Mouse (Mus musculus) layer of hippocampus, adult 9-11 months (tissue): ENCODE results near the gene Apeh.

ENCODE experiments used
- DNase-seq: peaks from one replicate; pipeline ENCODE4 v3.0.0; 2022

The Apeh gene

GRCm38 (mm10) chr9:108119891-108120411 is 25.5 kb upstream of the Apeh start:
- no peak for DNase-seq

DNA sequence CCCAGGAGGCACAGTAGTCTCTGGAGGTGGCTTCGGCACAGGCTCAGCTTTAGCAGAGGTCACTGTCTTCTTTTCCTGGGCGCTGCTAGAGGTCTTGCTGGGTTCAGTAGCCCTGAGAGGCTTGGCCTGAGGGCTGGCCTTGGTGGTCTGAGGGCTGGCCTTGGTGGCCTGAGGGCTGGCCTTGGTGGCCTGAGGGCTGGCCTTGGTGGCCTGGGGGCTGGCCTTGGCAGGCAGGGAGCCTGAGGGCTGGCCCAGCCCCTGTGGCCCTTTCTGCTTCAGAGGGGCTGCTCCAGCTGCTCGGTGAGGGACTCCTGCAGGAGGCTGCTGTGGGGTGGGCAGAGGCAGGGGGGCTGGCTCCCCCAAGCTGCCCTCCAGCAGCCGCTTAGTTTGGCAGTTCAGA is 22.7 kb upstream of the Apeh start:
- DNase-seq = no peak

DNA sequence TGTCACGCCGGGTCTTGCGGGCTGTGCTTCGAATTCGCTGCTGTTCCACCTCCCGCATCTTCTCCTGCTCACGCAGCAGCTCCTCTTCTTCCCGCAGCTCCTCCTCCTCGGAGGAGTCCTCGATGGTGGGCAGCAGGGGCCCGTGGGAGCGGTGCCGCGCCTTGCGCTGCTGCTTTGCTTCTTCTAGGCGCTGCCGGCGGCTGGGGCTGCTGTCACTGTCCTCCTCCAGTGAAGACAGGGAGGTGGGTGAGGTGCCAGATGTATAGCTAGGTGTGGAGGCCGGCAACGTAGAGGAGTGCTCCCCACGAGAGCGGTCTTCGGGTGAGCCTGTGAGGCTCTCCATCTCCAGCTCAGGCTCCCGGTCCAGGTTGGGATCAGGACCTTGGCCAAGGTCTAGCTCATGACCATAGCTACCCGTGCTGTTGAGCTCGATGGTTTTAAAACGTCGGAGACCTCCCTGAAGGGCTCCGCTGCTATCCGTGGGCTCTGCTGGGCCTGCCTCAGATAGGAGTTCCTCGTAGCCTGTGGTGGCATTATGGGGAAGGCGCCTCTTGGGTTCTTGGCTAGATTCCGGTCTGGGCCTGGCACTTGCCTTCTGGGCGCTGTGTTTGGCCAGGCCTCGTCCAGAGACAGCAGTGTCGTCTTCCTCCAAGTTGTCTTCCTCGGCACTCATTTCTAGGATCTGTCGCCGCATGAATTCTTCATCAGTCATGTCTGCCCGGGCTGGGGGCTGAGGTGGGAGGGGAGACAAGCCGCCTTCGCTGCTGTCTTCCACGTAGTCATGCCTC is 21.1 kb upstream of the Apeh start:
- no peak for DNase-seq

DNA sequence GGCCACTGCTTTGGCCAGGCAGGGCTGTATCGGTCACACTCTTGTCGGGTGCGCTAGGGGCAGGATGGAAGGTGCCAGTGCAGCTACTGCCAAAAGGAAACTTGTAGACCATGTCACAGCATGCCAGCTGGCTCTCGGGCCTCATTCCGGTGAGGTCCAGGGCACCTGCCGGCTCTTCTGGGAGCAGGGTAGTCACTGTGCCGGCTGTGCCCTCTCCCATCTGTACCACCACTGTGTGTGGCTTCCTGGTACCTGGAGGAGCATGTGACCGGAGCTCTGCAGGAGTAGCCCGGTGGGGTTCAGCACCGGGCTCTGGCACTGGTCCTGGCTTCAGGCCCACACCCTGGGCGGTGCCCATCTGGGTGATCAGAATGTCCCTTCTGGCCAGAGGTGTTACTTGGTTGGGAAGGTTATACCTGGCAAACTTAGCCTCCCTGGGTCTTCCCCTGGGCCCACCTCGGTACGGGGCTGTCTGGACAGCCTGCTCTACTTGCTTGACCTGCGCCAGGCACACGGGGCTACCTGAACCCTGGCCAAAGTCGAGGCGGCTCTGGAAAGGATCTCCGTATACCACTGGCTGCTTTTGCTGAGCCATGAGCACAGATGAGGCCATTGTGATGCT is 18.4 kb upstream of the Apeh start:
- no peak for DNase-seq

GRCm38 (mm10) chr9:108111593-108112121 is 17.3 kb upstream of the Apeh start:
- DNase-seq = no peak

DNA sequence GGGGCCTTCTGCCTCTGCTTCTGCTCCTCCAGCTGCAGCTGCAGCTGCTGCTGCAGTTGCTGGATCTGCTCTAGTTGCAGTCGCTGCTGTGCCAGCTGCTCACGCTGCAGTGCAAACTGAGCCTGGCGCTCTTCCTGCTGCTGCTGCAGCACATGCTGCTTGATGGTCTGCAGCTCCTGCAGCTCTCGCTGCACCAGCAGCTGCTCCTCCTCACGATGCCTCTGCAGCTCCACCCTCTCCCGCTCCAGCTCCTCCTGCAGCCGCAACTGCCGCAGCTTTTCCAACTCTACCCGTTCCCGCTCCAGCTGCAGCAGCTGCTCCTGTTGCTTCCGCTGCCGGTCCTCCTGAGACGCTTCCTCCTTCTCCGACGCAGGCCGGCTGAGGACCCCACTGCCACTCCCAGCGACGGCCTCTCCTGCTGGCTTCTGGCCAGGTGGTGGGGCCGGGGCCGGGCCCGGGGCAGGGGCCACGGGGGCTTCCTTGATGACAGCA is 16.7 kb upstream of the Apeh start:
- DNase-seq = no peak

GRCm38 (mm10) chr9:108110160-108110559 is 15.8 kb upstream of the Apeh start:
- no peak for DNase-seq

GRCm38 (mm10) chr9:108107867-108108266 is 13.5 kb upstream of the Apeh start:
- no peak for DNase-seq

DNA sequence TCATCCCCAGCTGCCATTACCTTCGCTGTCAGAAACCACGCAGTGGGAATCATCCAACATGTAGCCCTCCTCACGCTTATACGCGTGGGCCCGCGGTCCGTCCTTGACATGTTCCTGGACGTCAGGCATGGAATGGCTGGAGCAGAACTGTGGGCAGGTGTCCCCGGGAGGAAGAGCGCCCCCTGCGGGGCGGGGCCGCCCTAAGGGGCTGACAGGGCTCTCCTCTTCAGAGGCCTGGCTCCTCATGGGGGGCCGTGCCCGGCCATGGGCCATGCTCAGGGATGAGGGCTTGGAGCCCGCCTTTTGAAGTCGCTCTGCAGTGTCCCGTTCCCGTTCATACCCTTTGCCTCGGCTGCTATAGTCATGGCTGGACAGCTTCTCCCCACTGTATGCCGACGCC is 11.7 kb upstream of the Apeh start:
- DNase-seq = no peak

DNA sequence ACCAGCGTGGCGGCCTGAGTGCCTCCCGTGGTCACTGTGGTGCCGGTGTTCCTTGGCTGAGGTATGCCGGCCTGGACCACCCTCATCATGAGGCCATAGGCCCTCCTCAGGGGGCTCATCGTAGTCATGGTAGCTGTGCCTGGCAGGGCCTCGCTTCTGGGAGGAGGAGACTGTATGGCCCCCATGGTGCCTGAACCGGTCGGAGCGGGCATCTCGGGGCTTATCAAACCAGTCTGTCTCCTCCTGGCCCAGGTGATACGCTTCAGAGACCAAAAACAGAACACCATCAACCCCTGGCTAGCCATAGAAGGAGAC is 11.1 kb upstream of the Apeh start:
- DNase-seq = no peak

DNA sequence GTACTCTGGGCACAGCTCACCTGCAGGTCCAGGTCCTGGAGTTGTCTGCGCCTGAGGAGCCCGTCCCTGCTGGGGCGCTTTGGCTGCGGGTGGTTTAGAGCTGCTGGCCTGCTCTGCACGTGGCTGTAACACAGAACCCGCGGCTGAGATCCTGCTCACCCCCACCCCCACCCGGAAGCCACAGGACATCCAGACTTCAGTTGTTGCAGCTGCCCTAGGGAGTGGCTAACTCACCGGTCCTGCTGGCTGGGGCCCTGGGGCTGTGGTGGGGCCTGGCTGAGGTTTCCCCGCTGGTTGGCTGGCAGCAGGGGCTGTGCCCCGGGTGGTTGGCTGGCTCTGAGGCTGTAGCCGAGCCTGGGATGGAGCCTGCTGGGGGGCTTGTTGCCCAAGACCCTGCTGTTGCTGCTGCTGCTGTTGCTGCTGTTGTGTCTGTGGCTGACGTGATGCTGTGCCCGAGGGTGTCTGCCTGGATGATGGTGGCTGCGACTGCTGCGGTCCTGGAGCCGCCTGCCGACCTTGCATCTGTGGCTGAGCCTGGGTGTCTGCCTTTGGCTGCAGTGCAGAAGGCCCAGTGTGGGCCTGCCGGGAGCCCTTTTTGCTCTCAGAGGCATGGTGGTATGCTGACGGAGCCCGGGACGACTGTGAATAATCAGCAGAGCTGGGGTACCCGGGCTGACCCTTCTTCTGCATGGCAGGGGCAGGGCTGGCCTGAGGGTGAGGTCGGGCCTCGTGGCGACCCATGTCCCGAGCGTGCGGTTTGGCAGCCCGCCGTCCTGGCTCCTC is 10.6 kb upstream of the Apeh start:
- DNase-seq = no peak

- no peak for DNase-seq
Measured at GRCm38 (mm10) chr9:108099619-108100018, 5.2 kb upstream of the Apeh start.

- no peak for DNase-seq
Measured at GRCm38 (mm10) chr9:108095949-108096712, 1.7 kb upstream of the Apeh start.

DNA sequence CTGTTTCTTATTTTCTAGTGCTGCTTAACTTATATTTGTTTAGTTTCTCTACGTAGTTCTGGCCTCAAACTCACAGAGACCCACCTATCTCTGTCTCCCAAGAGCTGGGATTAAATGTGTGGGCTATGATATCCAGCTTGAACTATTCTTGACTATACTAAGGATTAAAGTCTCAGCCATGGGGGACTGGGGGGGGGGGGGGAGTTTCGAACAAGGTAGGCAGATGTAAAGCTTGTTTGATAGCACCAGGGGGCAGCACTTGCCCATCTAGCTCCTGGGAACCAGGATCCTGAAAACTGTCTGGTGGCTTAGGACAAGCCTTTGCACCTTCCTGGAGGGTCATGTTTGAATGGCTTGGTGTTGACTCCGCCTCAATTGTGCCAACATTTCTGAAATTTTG is 1.1 kb upstream of the Apeh start:
- DNase-seq = no peak

GRCm38 (mm10) chr9:108094998-108095411 is 599 bp upstream of the Apeh start:
- DNase-seq = no peak

DNA sequence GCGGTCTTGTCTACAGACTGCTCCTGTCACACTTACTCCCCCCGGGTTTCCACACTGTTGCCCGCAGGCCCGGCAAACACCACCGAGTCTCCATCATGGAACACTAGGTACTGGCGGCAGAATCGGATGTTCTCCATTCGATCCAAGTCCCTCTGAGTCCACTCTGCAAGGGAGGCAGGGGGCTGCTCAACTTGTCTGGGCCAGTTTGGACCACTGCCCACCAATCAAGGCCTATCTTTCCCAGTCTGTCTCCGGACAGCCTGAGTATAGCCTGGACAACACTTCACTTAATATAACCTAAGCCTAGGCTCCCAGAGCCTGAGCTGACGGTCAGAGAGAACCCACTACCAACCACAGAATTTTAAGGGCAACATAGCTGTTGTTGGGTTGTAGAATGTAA is 820 bp downstream of the Apeh start:
- DNase-seq = no peak

DNA sequence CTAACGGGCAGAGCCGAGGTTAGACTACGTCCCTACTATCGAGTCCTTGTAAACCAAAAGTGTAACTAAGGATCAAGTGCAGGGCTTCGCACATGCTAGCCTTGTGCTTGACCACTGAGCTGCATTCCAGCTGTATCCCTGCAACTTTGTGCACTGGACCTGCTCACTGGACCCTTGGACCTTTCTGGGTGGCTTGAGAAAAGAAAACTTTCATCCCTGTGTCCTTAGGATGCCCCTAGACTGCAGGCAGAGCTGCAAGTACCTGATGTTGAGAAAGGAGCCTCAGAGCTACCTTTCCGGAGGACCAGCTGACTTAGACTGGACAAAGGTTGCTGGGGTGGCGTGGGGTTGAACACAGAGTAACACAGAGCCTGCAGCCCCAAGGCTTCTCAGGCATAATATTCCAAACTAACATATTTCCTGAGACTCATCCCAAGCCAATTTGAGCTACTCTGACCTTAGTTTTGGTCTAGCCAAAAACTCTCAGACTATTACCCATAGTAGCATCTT is 3.7 kb downstream of the Apeh start:
- DNase-seq = no peak

DNA sequence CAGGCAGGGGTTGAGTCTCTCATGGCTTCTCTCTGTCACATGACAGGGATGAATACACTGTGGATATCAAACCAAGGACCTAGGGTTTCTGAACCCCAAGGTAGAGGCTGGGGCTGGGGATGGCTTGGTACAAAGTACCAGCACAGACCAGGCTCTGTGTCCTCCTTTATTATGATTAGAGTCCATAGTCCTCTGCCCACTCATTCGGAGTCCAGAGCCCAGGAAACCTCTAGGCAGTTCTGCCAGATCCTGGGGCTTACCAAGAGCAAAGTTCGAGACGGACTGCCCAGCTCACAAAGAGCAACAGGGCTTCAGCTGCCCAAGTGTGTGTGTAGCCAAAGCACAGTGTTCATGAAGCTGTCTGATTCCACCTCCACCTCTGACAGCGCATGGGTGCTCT is 9.1 kb downstream of the Apeh start:
- no peak for DNase-seq

DNA sequence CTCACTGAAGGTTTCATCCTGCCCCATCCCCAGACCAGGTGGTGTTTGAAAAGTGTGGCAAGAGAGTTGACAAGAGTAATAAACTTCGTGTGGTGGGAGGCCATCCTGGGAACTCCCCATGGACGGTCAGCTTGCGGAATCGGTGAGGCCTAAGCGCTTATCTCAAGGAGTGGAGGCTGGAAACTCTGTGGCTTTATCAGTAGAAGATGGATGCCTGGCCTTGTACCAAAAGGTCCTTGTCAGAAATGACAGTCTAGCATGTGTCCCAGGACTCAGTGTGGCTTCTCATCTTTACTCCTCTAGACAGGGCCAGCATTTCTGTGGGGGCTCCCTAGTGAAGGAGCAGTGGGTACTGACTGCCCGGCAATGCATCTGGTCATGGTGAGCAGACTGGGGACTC is 10.8 kb downstream of the Apeh start:
- DNase-seq = no peak

DNA sequence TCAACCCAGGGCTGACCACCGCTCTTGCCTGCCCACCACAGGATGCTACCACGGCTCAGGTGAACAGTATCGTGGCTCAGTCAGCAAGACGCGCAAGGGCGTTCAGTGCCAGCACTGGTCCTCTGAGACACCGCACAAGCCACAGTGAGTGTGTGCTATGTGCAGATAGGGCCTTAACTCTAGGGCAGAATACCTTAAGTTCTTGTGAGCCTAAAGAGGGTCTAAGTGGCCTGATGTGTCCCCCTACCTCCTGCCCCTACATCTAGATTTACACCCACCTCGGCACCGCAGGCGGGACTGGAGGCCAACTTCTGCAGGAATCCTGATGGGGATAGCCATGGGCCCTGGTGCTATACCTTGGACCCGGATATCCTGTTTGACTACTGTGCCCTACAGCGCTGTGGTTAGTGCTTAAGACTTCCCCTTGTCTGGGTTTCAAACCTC is 11.4 kb downstream of the Apeh start, which contains the start of gene Rnf123:
Rnf123 (minus strand) TSS at position 359 of the 444 bp plus-strand sequence.
- DNase-seq = no peak

- DNase-seq = no peak
Measured at GRCm38 (mm10) chr9:108082549-108082948, 11.9 kb downstream of the Apeh start.

- no peak for DNase-seq
Measured at GRCm38 (mm10) chr9:108080168-108080567, 14.2 kb downstream of the Apeh start, which contains the start of gene Mst1. Gene Mst1, plus strand, starts transcription at chr9:108080436.
